Mouse (Mus musculus) forebrain, postnatal 0 days (tissue): ENCODE data around the gene Tmprss2. TPM values are rescaled to one million over a fixed set of nuclear protein-coding genes. Genes with fewer than 3 reads are reported as not detected.

Experiments
- ATAC-seq: fragments of 200-750 bp; cut with Nextera tagmentation; 2 replicates; pipeline ENCODE4 v1.8.0; 2017; ENCODE audit warnings: mild to moderate bottlenecking, moderate library complexity
- DNase-seq: peaks from one replicate; pipeline ENCODE4 v3.0.0-alpha.2; 2015
- H3K27ac ChIP-seq: fragments of 300-500 bp; sonication (generic); 2 replicates; pipeline ENCODE4 v1.5.1; 2014; ENCODE audit warnings: low read depth, mild to moderate bottlenecking, antibody characterized with exemption, low read length, moderate library complexity, mixed read lengths
- H3K27me3 ChIP-seq: fragments of 300-500 bp; sonication (generic); 2 replicates; pipeline ENCODE4 v1.6.1; 2014; ENCODE audit warnings: mild to moderate bottlenecking, low read length, mixed read lengths; ENCODE audit not compliant: insufficient read depth
- H3K36me3 ChIP-seq: fragments of 300-500 bp; sonication (generic); 2 replicates; pipeline ENCODE4 v1.6.1; 2014; ENCODE audit warnings: mild to moderate bottlenecking, moderate library complexity; ENCODE audit not compliant: insufficient read depth
- H3K4me1 ChIP-seq: fragments of 300-500 bp; sonication (generic); 2 replicates; pipeline ENCODE4 v1.6.1; 2014; ENCODE audit warnings: antibody characterized with exemption; ENCODE audit not compliant: insufficient read depth
- H3K4me2 ChIP-seq: fragments of 300-500 bp; sonication (generic); 2 replicates; pipeline ENCODE4 v1.6.1; 2014; ENCODE audit warnings: low read depth, mild to moderate bottlenecking, moderate library complexity
- H3K4me3 ChIP-seq: fragments of 300-500 bp; sonication (generic); 2 replicates; pipeline ENCODE4 v1.5.1; 2014; ENCODE audit warnings: low read depth, low read length, mixed read lengths
- H3K9ac ChIP-seq: fragments of 300-500 bp; sonication (generic); 2 replicates; pipeline ENCODE4 v1.6.1; 2014; ENCODE audit warnings: mild to moderate bottlenecking
- H3K9me3 ChIP-seq: fragments of 300-500 bp; sonication (generic); 2 replicates; pipeline ENCODE4 v1.6.1; 2016; ENCODE audit warnings: low read length
- CTCF ChIP-seq: sonication (generic); IDR thresholded peaks from 2 replicates; pipeline ENCODE4 v1.5.1; 2016; ENCODE audit warnings: antibody characterized with exemption, control low read depth, low read depth
- WGBS: fragments of 180-500 bp; shearing (Covaris S2); extraction: QIAGEN DNeasy Blood & Tissue Kit; methylation state at CpG from one replicate; pipeline ENCODE4 v1.1.7; 2014; 5-methylcytosine and 5-hydroxymethylcytosine counted together
- polyA plus RNA-seq: library from polyadenylated mRNA; unstranded; fragments of >200 nt; fragmentation: Nextera tagmentation; extraction: Ambion mirVana; gene quantifications from 2 replicates; pipeline ENCODE4 v1.2.1, GENCODE M21; 2015
- total RNA-seq: library from RNA; depleted of rRNA; stranded (reverse); fragments of >200 nt; gene quantifications from 2 replicates; pipeline ENCODE4 v1.2.3, GENCODE M21; 2014; rRNA removed

Gene Tmprss2
- total and polyA plus RNA-seq, 2 experiments from 2014 or later, result 0.10 to 0.16 TPM

DNA sequence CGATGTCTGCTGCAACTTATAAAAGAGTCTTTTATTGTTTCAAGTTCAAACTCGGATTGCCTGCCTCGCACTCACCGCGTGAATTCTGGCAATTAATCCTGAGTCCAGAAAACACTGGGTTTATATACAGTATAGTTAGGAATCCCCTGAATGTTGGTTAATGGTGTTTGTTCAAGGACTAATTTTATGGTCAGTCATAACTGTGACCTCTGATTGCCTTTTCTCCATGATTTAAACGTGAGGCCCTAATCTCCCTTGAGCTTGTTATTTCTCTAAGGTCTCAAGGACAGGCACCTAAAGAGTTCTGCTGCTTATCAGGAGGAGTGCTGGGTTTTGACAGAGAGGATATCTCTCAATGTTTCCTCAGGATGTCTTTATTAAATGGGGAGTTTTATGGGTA, 89.0 kb downstream of the Tmprss2 start:
- Histone ChIP-seq H3K4me2 (no peak overlapping the region), H3K9me3 (no peaks in the 10 kb centered on the region), H3K4me3 (no peak overlapping the region), H3K9ac (no peak overlapping the region), H3K27ac (no peak overlapping the region), H3K36me3 (no peaks in the 10 kb centered on the region), H3K4me1 (no peaks in the 10 kb centered on the region), H3K27me3 (no peaks in the 10 kb centered on the region)
- WGBS, result 79% methylated on average over 6 of the region's 6 CpGs
- no peak for TF ChIP-seq CTCF
- ATAC-seq, result no peak
- DNase-seq, result no peak

DNA sequence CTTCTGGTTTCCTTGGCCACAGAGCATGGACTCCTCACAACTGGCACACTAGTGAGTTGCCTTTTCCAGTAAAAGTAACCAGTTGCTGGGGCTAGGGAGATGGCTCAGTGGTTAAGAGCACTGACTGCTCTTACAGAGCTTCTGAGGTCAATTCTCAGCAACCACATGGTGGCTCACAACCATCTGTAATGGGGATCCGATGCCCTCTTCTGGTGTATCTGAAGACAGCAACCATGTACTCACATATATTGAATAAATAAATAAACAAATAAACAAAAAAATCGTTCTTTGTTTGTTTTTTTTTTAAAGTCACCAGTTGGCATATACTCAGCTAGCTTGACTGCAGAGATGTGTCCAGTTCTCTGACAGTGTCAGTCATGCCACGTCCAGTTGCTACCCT, 94.7 kb downstream of the Tmprss2 start:
- DNase-seq (no peak), ATAC-seq (no peak)
- WGBS, result 75% methylated on average over 3 of the region's 3 CpGs
- Histone ChIP-seq H3K36me3 (no peaks in the 10 kb centered on the region), H3K9ac (no peak overlapping the region), H3K27ac (no peak overlapping the region), H3K4me3 (no peak overlapping the region), H3K9me3 (no peaks in the 10 kb centered on the region), H3K4me1 (no peaks in the 10 kb centered on the region), H3K4me2 (no peak overlapping the region), H3K27me3 (no peaks in the 10 kb centered on the region)
- TF ChIP-seq CTCF, result no peak

Other genes starting within 250 kb of the Tmprss2 start
- 0.54 and 0.71 TPM in 2 replicates for gene Mx1, start 148.3 kb downstream of the Tmprss2 start, total RNA-seq
- gene Mx1, start 148.3 kb downstream of the Tmprss2 start, polyA plus RNA-seq, result 0.07 and 0.68 TPM in 2 replicates
- not detected in 2 replicates for gene Fam3b, start 96.4 kb downstream of the Tmprss2 start, total RNA-seq
- gene Fam3b, start 96.4 kb downstream of the Tmprss2 start, polyA plus RNA-seq, result not detected in 2 replicates
- gene Ripk4, start 152.6 kb upstream of the Tmprss2 start, total RNA-seq, result 1.0 and 1.6 TPM in 2 replicates
- 0.83 and 0.93 TPM in 2 replicates for gene Ripk4, start 152.6 kb upstream of the Tmprss2 start, polyA plus RNA-seq
- 14.8 and 18.3 TPM in 2 replicates for gene Prdm15, start 240.7 kb upstream of the Tmprss2 start, total RNA-seq
- gene Prdm15, start 240.7 kb upstream of the Tmprss2 start, polyA plus RNA-seq, result 2.6 and 4.2 TPM in 2 replicates